Mouse (Mus musculus) MEL (cell line): ENCODE measurements around the gene Hoxa3. TPM values are rescaled to one million over a fixed set of nuclear protein-coding genes. Genes with fewer than 3 reads are reported as not detected.

Experiments used
- DNase-seq: peaks from one replicate; pipeline ENCODE4 v3.0.0; 2011; ENCODE audit warnings: low read depth, low spot score
- H3K27ac ChIP-seq: 2 replicates; pipeline ENCODE4 v1.5.1; 2012; ENCODE audit warnings: low read depth, mild to moderate bottlenecking, control low read depth, low read length, moderate library complexity; ENCODE audit not compliant: control insufficient read depth
- H3K27me3 ChIP-seq, 2 experiments: fragments of 150-350 bp in 1 of 2; sonication (generic) in 1 of 2; 2 replicates each; pipeline ENCODE4 v1.6.1; 2012; ENCODE audit warnings: low read length in 2 of 2, mild to moderate bottlenecking in 2 of 2, improper control_type of control experiment in 1 of 2, moderate library complexity in 1 of 2; ENCODE audit not compliant: insufficient read depth in 2 of 2, control insufficient read depth in 1 of 2
- H3K36me3 ChIP-seq, 2 experiments: 2 replicates each; pipeline ENCODE4 v1.6.1; 2012 to 2014; ENCODE audit warnings: low read length in 2 of 2, improper control_type of control experiment in 1 of 2, inconsistent platforms in 1 of 2, mild to moderate bottlenecking in 1 of 2; ENCODE audit not compliant: insufficient read depth in 2 of 2, control insufficient read depth in 1 of 2
- H3K4me1 ChIP-seq, 2 experiments: fragments of 150-350 bp in 1 of 2; sonication (generic) in 1 of 2; 2 replicates each; pipeline ENCODE4 v1.6.1; 2012; ENCODE audit warnings: low read length in 2 of 2, improper control_type of control experiment in 1 of 2, mild to moderate bottlenecking in 1 of 2; ENCODE audit not compliant: insufficient read depth in 2 of 2, control insufficient read depth in 1 of 2
- H3K4me3 ChIP-seq, 2 experiments: fragments of 150-350 bp in 1 of 2; sonication (generic) in 1 of 2; 2 replicates each; pipeline ENCODE4 v1.5.1; 2012; ENCODE audit warnings: low read depth in 2 of 2, low read length in 2 of 2, mild to moderate bottlenecking in 2 of 2, moderate library complexity in 2 of 2, control low read depth in 1 of 2, improper control_type of control experiment in 1 of 2; ENCODE audit not compliant: control insufficient read depth in 1 of 2, insufficient read depth in 1 of 2
- H3K79me2 ChIP-seq: 2 replicates; pipeline ENCODE4 v1.6.1; 2012; ENCODE audit warnings: mild to moderate bottlenecking, low read length, moderate library complexity; ENCODE audit not compliant: control insufficient read depth, poor library complexity, insufficient read depth
- H3K9ac ChIP-seq: 2 replicates; pipeline ENCODE4 v1.6.1; 2012; ENCODE audit warnings: low read depth, mild to moderate bottlenecking, control low read depth, low read length, moderate library complexity; ENCODE audit not compliant: control insufficient read depth, poor library complexity, severe bottlenecking
- H3K9me3 ChIP-seq: fragments of 150-350 bp; sonication (generic); replicated peaks from 2 replicates; pipeline ENCODE4 v1.6.1; 2012; ENCODE audit warnings: mild to moderate bottlenecking, low read length, improper control_type of control experiment, moderate library complexity; ENCODE audit not compliant: insufficient read depth
- BHLHE40 ChIP-seq: IDR thresholded peaks from 2 replicates; pipeline ENCODE4 v1.6.1; 2012; ENCODE audit warnings: low read depth, mild to moderate bottlenecking, inconsistent platforms, low read length, improper control_type of control experiment, borderline replicate concordance
- CHD1 ChIP-seq: IDR thresholded peaks from 2 replicates; pipeline ENCODE4 v1.6.1; 2012; ENCODE audit warnings: low read depth, mild to moderate bottlenecking, inconsistent platforms, low read length, improper control_type of control experiment
- CHD2 ChIP-seq: IDR thresholded peaks from 2 replicates; pipeline ENCODE4 v1.6.1; 2011; ENCODE audit warnings: low read length, improper control_type of control experiment
- E2F4 ChIP-seq: IDR thresholded peaks from 2 replicates; pipeline ENCODE4 v1.6.1; 2011; ENCODE audit warnings: low read depth, low read length, improper control_type of control experiment, borderline replicate concordance
- ELF1 ChIP-seq: IDR thresholded peaks from 2 replicates; pipeline ENCODE4 v1.6.1; 2014; ENCODE audit warnings: low read depth, mild to moderate bottlenecking, inconsistent platforms, low read length, improper control_type of control experiment, moderate library complexity
- EP300 ChIP-seq, 2 experiments: IDR thresholded peaks; 2 replicates each; pipeline ENCODE4 v1.6.1; 2011; ENCODE audit warnings: improper control_type of control experiment in 2 of 2, low read length in 2 of 2, low read depth in 1 of 2, mild to moderate bottlenecking in 1 of 2
- GABPA ChIP-seq: IDR thresholded peaks from 2 replicates; pipeline ENCODE4 v1.6.1; 2012; ENCODE audit warnings: low read depth, mild to moderate bottlenecking, inconsistent platforms, low read length, improper control_type of control experiment, moderate library complexity
- HCFC1 ChIP-seq: IDR thresholded peaks from 2 replicates; pipeline ENCODE4 v1.6.1; 2012; ENCODE audit warnings: low read depth, mild to moderate bottlenecking, inconsistent platforms, low read length, improper control_type of control experiment, moderate library complexity
- JUND ChIP-seq: IDR thresholded peaks from 2 replicates; pipeline ENCODE4 v1.6.1; 2011; ENCODE audit warnings: low read depth, mild to moderate bottlenecking, improper control_type of control experiment, low read length
- KAT2A ChIP-seq: conservative IDR thresholded peaks from 2 replicates; pipeline ENCODE4 v1.6.1; 2012; ENCODE audit warnings: low read depth, low read length, improper control_type of control experiment, inconsistent platforms
- MAFK ChIP-seq: IDR thresholded peaks from 2 replicates; pipeline ENCODE4 v1.6.1; 2011; ENCODE audit warnings: low read depth, mild to moderate bottlenecking, low read length, improper control_type of control experiment, borderline replicate concordance
- MEF2A ChIP-seq: IDR thresholded peaks from 2 replicates; pipeline ENCODE4 v1.6.1; 2014; ENCODE audit warnings: low read depth, mild to moderate bottlenecking, inconsistent platforms, low read length, improper control_type of control experiment; ENCODE audit not compliant: poor library complexity, insufficient replicate concordance, severe bottlenecking; ENCODE audit errors: extremely low read depth
- MXI1 ChIP-seq: IDR thresholded peaks from 2 replicates; pipeline ENCODE4 v1.6.1; 2011; ENCODE audit warnings: mild to moderate bottlenecking, low read depth, low read length, improper control_type of control experiment
- POLR2AphosphoS2 ChIP-seq: IDR thresholded peaks from 2 replicates; pipeline ENCODE4 v1.6.1; 2011; ENCODE audit warnings: low read length, improper control_type of control experiment
- POLR2AphosphoS5 ChIP-seq: IDR thresholded peaks from 2 replicates; pipeline ENCODE4 v1.6.1; 2012; ENCODE audit warnings: low read depth, borderline replicate concordance, mild to moderate bottlenecking, inconsistent platforms, low read length, moderate library complexity, mixed read lengths
- RAD21 ChIP-seq: IDR thresholded peaks from 2 replicates; pipeline ENCODE4 v1.6.1; 2011; ENCODE audit warnings: mild to moderate bottlenecking, low read depth, low read length, improper control_type of control experiment
- SIN3A ChIP-seq: IDR thresholded peaks from 2 replicates; pipeline ENCODE4 v1.6.1; 2012; ENCODE audit warnings: low read length, improper control_type of control experiment, inconsistent platforms
- SMC3 ChIP-seq: IDR thresholded peaks from 2 replicates; pipeline ENCODE4 v1.6.1; 2011; ENCODE audit warnings: low read depth, low read length, improper control_type of control experiment
- TBP ChIP-seq: IDR thresholded peaks from 2 replicates; pipeline ENCODE4 v1.8.0; 2011; ENCODE audit warnings: low read depth, low read length, improper control_type of control experiment
- TCF12 ChIP-seq: IDR thresholded peaks from 2 replicates; pipeline ENCODE4 v1.6.1; 2014; ENCODE audit warnings: low read depth, mild to moderate bottlenecking, inconsistent platforms, low read length, improper control_type of control experiment, moderate library complexity
- UBTF ChIP-seq: IDR thresholded peaks from 2 replicates; pipeline ENCODE4 v1.6.1; 2012; ENCODE audit warnings: low read depth, mild to moderate bottlenecking, inconsistent platforms, low read length, improper control_type of control experiment, moderate library complexity, borderline replicate concordance; ENCODE audit not compliant: insufficient read depth
- USF2 ChIP-seq, 2 experiments: IDR thresholded peaks; 2 replicates each; pipeline ENCODE4 v1.6.1; 2011 to 2012; ENCODE audit warnings: improper control_type of control experiment in 2 of 2, low read length in 2 of 2, borderline replicate concordance in 1 of 2, inconsistent platforms in 1 of 2, low read depth in 1 of 2, mild to moderate bottlenecking in 1 of 2; ENCODE audit not compliant: insufficient read depth in 1 of 2
- ZC3H11A ChIP-seq: IDR thresholded peaks from 2 replicates; pipeline ENCODE4 v1.6.1; 2012; ENCODE audit warnings: low read depth, mild to moderate bottlenecking, inconsistent platforms, low read length, improper control_type of control experiment
- ZKSCAN1 ChIP-seq: IDR thresholded peaks from 2 replicates; pipeline ENCODE4 v1.6.1; 2012; ENCODE audit warnings: low read depth, mild to moderate bottlenecking, inconsistent platforms, low read length, improper control_type of control experiment, moderate library complexity
- polyA plus RNA-seq, 2 experiments: library from polyadenylated mRNA; stranded (reverse) in 1 of 2; unstranded in 1 of 2; fragments of >175 nt in 1 of 2; fragments of >200 nt in 1 of 2; gene quantifications; 2 replicates each; pipeline versions ENCODE4 v1.2.1 to v1.2.4; 2012; ENCODE audit warnings: low replicate concordance in 2 of 2, low read depth in 1 of 2; ENCODE audit not compliant: insufficient read length in 2 of 2, insufficient read depth in 1 of 2, missing spikeins in 1 of 2
- total RNA-seq: library from RNA; depleted of rRNA; stranded (reverse); fragments of 300-350 nt; gene quantifications from 2 replicates; pipeline ENCODE4 v1.2.3, GENCODE M21; 2012

Gene Hoxa3
- total and polyA plus RNA-seq, 3 experiments: not detected

DNA sequence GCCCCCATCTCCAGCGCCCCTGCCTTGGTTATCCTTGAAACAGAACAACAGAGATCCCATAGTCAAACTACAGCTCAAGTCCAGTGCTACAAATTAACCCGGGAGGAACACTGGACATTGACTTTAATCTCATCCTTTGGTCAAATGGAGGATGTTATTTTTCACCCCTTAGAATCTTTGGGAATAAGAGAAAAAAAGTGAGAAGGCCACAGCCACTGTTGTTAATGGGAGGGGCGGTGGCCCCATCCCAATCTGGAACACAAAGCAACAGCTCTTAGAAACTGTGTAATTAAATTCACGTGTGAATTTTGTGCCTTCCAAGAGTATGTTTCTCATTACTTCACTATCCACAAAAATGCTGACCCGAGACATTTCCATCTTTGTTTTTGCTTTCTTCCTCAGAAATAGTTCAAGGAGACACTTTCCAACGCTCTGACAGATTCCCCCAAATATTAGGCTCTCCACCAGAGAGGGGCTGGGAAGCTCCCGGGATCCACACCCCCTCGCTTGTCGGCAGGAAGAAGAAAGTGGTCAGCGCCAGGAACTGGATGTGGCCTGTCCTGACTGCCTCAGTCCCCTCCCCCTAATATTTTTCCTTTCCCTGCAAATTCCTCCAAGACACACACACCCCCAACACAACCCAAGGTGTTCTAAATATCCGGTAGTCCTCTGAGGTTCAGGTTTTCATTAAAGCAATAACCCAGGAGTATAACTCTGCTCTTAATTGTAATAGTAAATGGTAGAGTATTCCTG, 14.5 kb upstream of the Hoxa3 start:
- no peaks in the 10 kb centered on the region for H3K79me2 ChIP-seq
- H3K4me3 ChIP-seq: no peak overlapping the region
- H3K9ac ChIP-seq: no peak overlapping the region
- no peaks in the 10 kb centered on the region for H3K9me3 ChIP-seq
- no peak overlapping the region for H3K27ac ChIP-seq
- no peak for DNase-seq
- H3K4me1 ChIP-seq: no peaks in the 10 kb centered on the region
- H3K27me3 ChIP-seq: no peaks in the 10 kb centered on the region
- no peaks in the 10 kb centered on the region for H3K36me3 ChIP-seq
- TF ChIP-seq BHLHE40: no peak
- TF ChIP-seq RAD21: no peak
- no peak for TF ChIP-seq SIN3A
- no peak for TF ChIP-seq CHD1
- no peak for TF ChIP-seq MEF2A
- TF ChIP-seq MAFK: no peak
- no peak for TF ChIP-seq POLR2AphosphoS2
- no peak for TF ChIP-seq ZC3H11A
- no peak for TF ChIP-seq ELF1
- TF ChIP-seq SMC3: no peak
- no peak for TF ChIP-seq MXI1
- no peak for TF ChIP-seq EP300 (IDR thresholded peaks at IDR 0.05; ENCODE audit: low read depth in 1 of 2, low read length in 2 of 2)
- TF ChIP-seq E2F4: no peak
- TF ChIP-seq KAT2A: no peak

DNA sequence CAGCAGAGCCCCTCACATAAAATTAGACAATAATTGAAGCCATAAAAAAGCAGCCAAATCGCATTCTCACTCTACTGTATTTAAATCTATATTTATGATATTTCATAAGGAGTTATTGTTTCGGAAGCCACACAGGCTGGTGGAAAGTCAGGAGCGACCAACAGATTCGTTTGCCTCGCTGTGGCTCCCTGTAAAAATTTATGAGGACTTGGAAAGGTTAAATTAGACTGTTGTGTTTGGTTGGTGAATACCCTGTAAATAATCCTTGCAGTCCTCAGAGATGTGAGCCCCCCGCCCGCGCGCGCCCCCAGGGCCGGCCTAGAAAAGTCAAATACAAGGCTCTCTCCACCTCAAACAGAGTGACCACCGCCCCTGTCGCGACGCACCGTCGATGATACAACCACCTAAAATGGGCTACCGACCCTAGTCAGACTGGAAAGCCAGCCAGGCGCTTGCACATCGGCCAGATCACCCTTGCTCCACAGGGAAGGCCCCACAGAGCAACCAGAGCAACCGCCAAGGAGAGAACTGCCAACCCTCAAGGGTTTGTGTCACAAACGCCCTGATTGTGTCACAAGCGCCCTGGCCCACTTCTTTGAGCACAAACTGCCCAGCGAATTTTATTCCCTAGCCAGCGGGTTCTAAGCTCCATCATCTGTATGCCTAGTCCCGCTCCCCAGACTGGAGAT, 13.6 kb upstream of the Hoxa3 start:
- no peak for TF ChIP-seq CHD2
- no peak for TF ChIP-seq ZC3H11A
- no peak for TF ChIP-seq ZKSCAN1
- TF ChIP-seq RAD21: no peak
- TF ChIP-seq MEF2A: no peak
- no peak for TF ChIP-seq POLR2AphosphoS5
- TF ChIP-seq JUND: no peak
- no peak for TF ChIP-seq ELF1
- TF ChIP-seq UBTF: no peak
- TF ChIP-seq E2F4: no peak
- no peak for TF ChIP-seq GABPA
- TF ChIP-seq HCFC1: no peak
- TF ChIP-seq MXI1: no peak
- TF ChIP-seq TCF12: no peak
- TF ChIP-seq SMC3: no peak
- TF ChIP-seq TBP: no peak
- TF ChIP-seq USF2 (IDR thresholded peaks at IDR 0.05; ENCODE audit: borderline replicate concordance in 1 of 2, insufficient read depth in 1 of 2, low read depth in 1 of 2, low read length in 2 of 2): no peak
- Histone ChIP-seq H3K9me3 (no peaks in the 10 kb centered on the region), H3K79me2 (no peaks in the 10 kb centered on the region), H3K36me3 (no peaks in the 10 kb centered on the region), H3K27me3 (no peaks in the 10 kb centered on the region), H3K4me3 (no peak overlapping the region), H3K9ac (no peak overlapping the region), H3K4me1 (no peaks in the 10 kb centered on the region), H3K27ac (no peak overlapping the region)
- DNase-seq: no peak
